Mouse (Mus musculus) gastrocnemius, postnatal 14 days (tissue): ENCODE data around the gene Luc7l3. TPM values are rescaled to one million over a fixed set of nuclear protein-coding genes. Genes with fewer than 3 reads are reported as not detected.

Experiments
- DNase-seq: peaks from one replicate; pipeline ENCODE4 v3.0.0; 2021; ENCODE audit warnings: mixed read lengths
- intact Hi-C: fragments of 180-260 bp; cut with DNase I; formaldehyde crosslinking; loops from one replicate; pipeline ENCODE4 v1.15.1; 2025; ENCODE audit warnings: low total_unique reads
- total RNA-seq, 2 experiments: library from RNA; stranded (reverse); gene quantifications; 2 replicates each; pipeline ENCODE4 v1.2.3; 2021

Luc7l3 gene
- total RNA-seq, 2 experiments from 2014 or later, result 32.2 to 33.1 TPM

GRCm38 (mm10) chr11:94239706-94240105 lies 82.1 kb downstream of the Luc7l3 start:
- no peak for DNase-seq
- intact Hi-C loops, result loop anchor here (5.0 to 10.0 kb wide), 2 partner anchors 163 to 245 kb away; partner anchors contain the start of gene Spata20

- DNase-seq, result no peak
- intact Hi-C loops, result loop anchor here (5.0 kb wide), 1 partner anchor 164 kb away; no protein-coding TSS in a partner anchor
Observed at GRCm38 (mm10) chr11:94238786-94239185, 83.0 kb downstream of the Luc7l3 start.

Other genes with a start within 250 kb of the Luc7l3 start
- gene Tob1, start 110.5 kb downstream of the Luc7l3 start, total RNA-seq, result 100 to 1,000 TPM; 133 to 139 TPM
- 1 to 10 TPM; 2.7 to 2.9 TPM for gene Wfikkn2, start 76.0 kb downstream of the Luc7l3 start, total RNA-seq
- not detected for gene Gm21885, start 40.1 kb downstream of the Luc7l3 start, total RNA-seq
- gene Ankrd40, start 6.0 kb upstream of the Luc7l3 start, total RNA-seq, result 100 to 1,000 TPM; 136 to 150 TPM
- 1 to 10 TPM in 1 of 2 experiments, under 1 TPM in 1; 0.93 to 1.5 TPM for gene Abcc3, start 71.0 kb upstream of the Luc7l3 start, total RNA-seq
- 1 to 10 TPM; 4.9 to 6.1 TPM for gene Cacna1g, start 152.2 kb upstream of the Luc7l3 start, total RNA-seq
- not detected for gene Spata20, start 164.2 kb upstream of the Luc7l3 start, total RNA-seq
- under 1 TPM; 0.09 to 0.25 TPM for gene Epn3, start 178.0 kb upstream of the Luc7l3 start, total RNA-seq
- under 1 TPM in 1 of 2 experiments, not detected in 1; 0.13 TPM for gene Mycbpap, start 199.8 kb upstream of the Luc7l3 start, total RNA-seq
- gene Rsad1, start 227.3 kb upstream of the Luc7l3 start, total RNA-seq, result 1 to 10 TPM; 2.2 to 2.6 TPM
- gene Chad, start 243.1 kb upstream of the Luc7l3 start, total RNA-seq, result 10 to 100 TPM; 17.4 to 21.2 TPM